Mouse (Mus musculus) lung, postnatal 0 days (tissue): ENCODE measurements around the gene Mpl.

Experiments
- CTCF ChIP-seq: IDR thresholded peaks from 2 replicates; pipeline ENCODE4 v1.5.1; 2016; ENCODE audit warnings: antibody characterized with exemption, mild to moderate bottlenecking
- EP300 ChIP-seq: IDR thresholded peaks from 2 replicates; pipeline ENCODE4 v1.6.1; 2016; ENCODE audit warnings: antibody characterized with exemption, mild to moderate bottlenecking, control low read depth

DNA sequence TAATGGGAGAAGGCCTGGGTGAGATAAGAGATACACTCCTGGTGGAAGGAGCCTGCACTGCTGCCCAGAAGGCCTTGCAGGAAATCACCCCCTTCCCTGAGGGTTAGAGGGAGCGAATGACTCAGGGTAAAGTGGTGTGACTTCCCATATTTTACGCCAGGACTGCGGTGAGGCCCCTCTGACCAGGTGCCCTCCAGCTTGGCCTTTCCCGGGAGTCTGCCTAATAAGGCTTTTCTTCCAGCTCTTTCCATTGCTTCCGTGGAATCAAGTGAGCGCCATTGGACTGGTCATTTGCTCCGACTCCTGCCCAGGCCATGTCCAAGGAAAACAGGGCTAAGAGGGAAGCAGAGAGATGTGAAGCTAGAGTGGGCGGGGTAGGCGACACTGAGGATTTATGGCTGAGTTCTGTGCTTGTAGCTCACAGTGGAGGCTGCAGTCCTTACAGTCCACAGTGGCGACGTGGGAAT, 8.4 kb upstream of the Mpl start:
- no peak for TF ChIP-seq CTCF
- no peak for TF ChIP-seq EP300
